In genomic region chr2:114186924-114187323, GRCm38 (mm10) we compare ENCODE assay signal across 8 mouse cellular contexts. TPM values are rescaled to one million over a fixed set of nuclear protein-coding genes. Genes with fewer than 3 reads are reported as not detected.
DNase-seq lines count a peak whose midpoint lies in the region; ATAC-seq and TF ChIP-seq lines count a peak whose summit lies in the region.
"Not testable (repeated sequence)": the region's sequence is repeated elsewhere in the genome, so short reads cannot be mapped to it uniquely, and the experiment has no call there.

Aqr (minus strand) TSS chr2:114187024.

- ATAC-seq in G1E (ENCODE audit: extremely low read depth, insufficient number of reproducible peaks, low FRiP score, poor library complexity, severe bottlenecking); kidney, embryonic 14.5 days (ENCODE audit: low FRiP score, low TSS enrichment); neutrophil, adult 5-6 weeks (ENCODE audit: extremely low read depth, insufficient number of reproducible peaks, low FRiP score, poor library complexity, severe bottlenecking): not testable (repeated sequence)

- not testable (repeated sequence) for H3K27ac ChIP-seq in embryonic facial prominence, embryonic 10.5 days (replicated peaks); kidney, embryonic 14.5 days (ENCODE audit: low read depth, low read length); macrophage

- DNase-seq in G1E (ENCODE audit: low spot score); embryonic facial prominence, embryonic 10.5 days (ENCODE audit: low spot score); gastrocnemius, adult 8-10 months (ENCODE audit: low spot score in 2 of 2); heart, postnatal 14 days; left cerebral cortex, postnatal 4 days: not testable (repeated sequence)

- not testable (repeated sequence) for TF ChIP-seq CTCF in G1E (IDR thresholded peaks at IDR 0.05; ENCODE audit: low read depth, low read length)

- not testable (repeated sequence) for H3K4me1 ChIP-seq in G1E (ENCODE audit: insufficient read depth, low read depth, low read length); embryonic facial prominence, embryonic 10.5 days; kidney, embryonic 14.5 days (ENCODE audit: control insufficient read depth, insufficient read depth, low read length)

- not testable (repeated sequence) for H3K9me3 ChIP-seq in G1E (replicated peaks); embryonic facial prominence, embryonic 10.5 days; kidney, embryonic 14.5 days (ENCODE audit: control insufficient read depth, low read length)

- not testable (repeated sequence) for H3K9ac ChIP-seq in kidney, embryonic 14.5 days (ENCODE audit: low read depth, low read length)

- H3K4me3 ChIP-seq in G1E (ENCODE audit: low read depth, low read length); embryonic facial prominence, embryonic 10.5 days; kidney, embryonic 14.5 days (ENCODE audit: low read length); macrophage (ENCODE audit: inconsistent target): not testable (repeated sequence)

- not testable (repeated sequence) for H3K27me3 ChIP-seq in G1E (ENCODE audit: insufficient read depth, low read length); embryonic facial prominence, embryonic 10.5 days (replicated peaks; ENCODE audit: low read depth, poor library complexity, severe bottlenecking); kidney, embryonic 14.5 days (ENCODE audit: control insufficient read depth, insufficient read depth, low read length)

- not testable (repeated sequence) for H3K79me2 ChIP-seq in macrophage (ENCODE audit: inconsistent target)

- H3K4me2 ChIP-seq in kidney, embryonic 14.5 days (replicated peaks; ENCODE audit: low read depth, low read length): not testable (repeated sequence)

- not testable (repeated sequence) for H3K36me3 ChIP-seq in G1E (replicated peaks); embryonic facial prominence, embryonic 10.5 days (replicated peaks); kidney, embryonic 14.5 days (ENCODE audit: control insufficient read depth, insufficient read depth, low read length); macrophage (ENCODE audit: inconsistent target)

- intact Hi-C loops in heart, postnatal 14 days (cut with DNase I); left cerebral cortex, postnatal 4 days (cut with DNase I): not testable (repeated sequence)

- 81% methylated on average over 1 of the region's 6 CpGs for whole genome bisulfite sequencing in embryonic facial prominence, embryonic 10.5 days
- WGBS in kidney, embryonic 14.5 days: 75% methylated on average over 1 of the region's 6 CpGs
- no CpG with 5 or more reads among the region's 6 CpGs for whole genome bisulfite sequencing in macrophage (ENCODE audit: missing documents)

RNA-seq across cellular contexts. Expression of gene Aqr, which starts in this region (rescaled TPM):
- 122 and 136 TPM in 2 replicates for total RNA-seq in G1E (2014; fragmentation: Nextera tagmentation)
- 102 and 107 TPM in 2 replicates for total RNA-seq in G1E (2017)
- 15.3 and 20.0 TPM in 2 replicates for polyA plus RNA-seq in G1E (2012)
- 48.7 and 54.5 TPM in 2 replicates for polyA plus RNA-seq in embryonic facial prominence, embryonic 10.5 days (2016; fragmentation: Nextera tagmentation; extraction: Ambion mirVana)
- total RNA-seq in gastrocnemius, adult 8-10 months (2022): 10 to 100 TPM in 3 of 4 experiments, 1 to 10 TPM in 1; 9.7 to 12.1 (median 11.2) TPM
- 10 to 100 TPM; 19.6 to 21.2 TPM for total RNA-seq in heart, postnatal 14 days (2021)
- polyA plus RNA-seq in kidney, embryonic 14.5 days (2014; fragmentation: Nextera tagmentation; extraction: Ambion mirVana): 55.6 and 59.5 TPM in 2 replicates
- 10 to 100 TPM; 35.8 to 36.9 TPM for total RNA-seq in left cerebral cortex, postnatal 4 days (2021)
- total RNA-seq in macrophage (2018; cell fraction: chromatin; rRNA removed): 10 to 100 TPM; 25.8 to 90.1 (median 66.7) TPM
- 10 to 100 TPM; 27.6 to 44.6 (median 36.7) TPM for total RNA-seq in macrophage (2018; cell fraction: cytosol; rRNA removed)
- 10 to 100 TPM; 22.0 to 70.4 (median 38.6) TPM for total RNA-seq in macrophage (2018; cell fraction: nucleus; rRNA removed)
- polyA plus RNA-seq in macrophage (2018): 29.9 to 41.1 TPM (median 39.6 TPM) in 3 replicates
- total RNA-seq in neutrophil, adult 5-6 weeks (2017): 53.5 and 53.9 TPM in 2 replicates
